Mouse (Mus musculus): ENCODE data around the gene Klrb1f. TPM values are rescaled to one million over a fixed set of nuclear protein-coding genes. Genes with fewer than 3 reads are reported as not detected.
"Not testable (repeated sequence)": the region's sequence is repeated elsewhere in the genome, so short reads cannot be mapped to it uniquely, and the experiment has no call there.

Klrb1f gene
- 0.09 TPM in 1 of 2 replicates, not detected in the other for polyA plus RNA-seq (2012; rRNA removed)

DNA sequence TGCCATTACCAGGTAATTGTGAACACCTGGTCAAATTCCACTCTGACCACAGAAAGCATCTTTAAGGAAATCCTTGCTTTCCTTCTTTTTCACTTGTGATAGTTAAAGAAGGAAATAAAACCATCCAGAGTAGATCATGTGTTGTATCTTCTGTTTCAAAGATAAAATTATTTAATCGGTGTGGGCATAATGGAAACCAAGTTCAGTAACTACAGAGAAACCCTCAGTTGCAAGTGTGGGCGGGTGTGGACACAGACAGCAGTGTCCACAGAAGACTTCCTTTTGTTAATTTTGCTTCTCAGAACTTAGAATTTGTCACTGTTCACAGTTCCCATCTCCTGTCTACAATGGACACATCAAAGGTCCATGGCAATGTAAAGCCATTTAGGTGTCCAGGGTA, at the start of gene Klrb1f:
TSS of gene Klrb1f (plus strand) at position 301 of the 400 bp plus-strand sequence.
- Histone ChIP-seq H3K4me1 (ENCODE audit: control insufficient read depth, insufficient read depth, low read length) (no peaks in the 10 kb centered on the region), H3K4me3 (ENCODE audit: insufficient read depth, low read length) (no peak within 1 kb of the TSS), H3K27ac (ENCODE audit: insufficient read depth, low read length) (no peak within 1 kb of the TSS)
- no peak for TF ChIP-seq CTCF (IDR thresholded peaks at IDR 0.05; ENCODE audit: extremely low read depth, insufficient read depth, low read length)
- no peak for TF ChIP-seq POLR2A (IDR thresholded peaks at IDR 0.05; ENCODE audit: extremely low read depth, insufficient read depth, low read length)

DNA sequence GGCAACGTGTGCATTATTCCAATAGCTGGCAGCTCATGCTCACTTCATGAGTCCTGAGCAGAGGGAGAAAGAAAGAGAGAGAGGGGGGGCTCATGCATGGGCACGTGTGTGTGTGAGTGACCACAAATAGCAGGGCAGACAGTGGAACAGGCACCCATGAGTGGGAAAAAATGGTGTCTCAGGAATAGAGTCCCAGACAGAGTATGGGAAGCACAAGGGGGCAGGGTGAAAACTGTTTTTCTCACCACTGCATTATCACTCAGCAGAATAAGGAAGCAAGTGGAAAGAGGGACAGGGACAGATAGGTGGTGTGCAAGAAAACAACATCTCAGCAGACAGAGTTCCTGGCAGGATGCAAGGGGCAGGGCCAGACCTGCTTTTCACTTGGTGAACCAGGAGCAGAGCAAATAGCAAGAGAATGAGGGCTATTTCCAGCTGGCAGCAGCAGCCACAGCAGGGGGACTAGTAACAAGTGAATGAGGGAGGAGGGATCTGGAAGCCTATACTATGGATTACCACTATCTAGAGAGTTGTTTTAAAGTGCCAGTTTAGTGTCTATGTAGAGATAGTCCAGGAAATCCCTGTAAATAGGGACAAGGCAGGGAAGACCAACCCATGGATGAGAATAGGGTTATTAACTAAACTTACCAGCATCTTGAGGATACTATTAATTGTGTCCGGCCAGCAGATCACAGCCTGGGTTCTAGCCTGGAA, 49.5 kb upstream of the Klrb1f start:
- H3K4me1 ChIP-seq (ENCODE audit: control insufficient read depth, insufficient read depth, low read length): no peaks in the 10 kb centered on the region
- no peak overlapping the region for H3K27ac ChIP-seq (ENCODE audit: insufficient read depth, low read length)
- TF ChIP-seq POLR2A (IDR thresholded peaks at IDR 0.05; ENCODE audit: extremely low read depth, insufficient read depth, low read length) (no peak), CTCF (IDR thresholded peaks at IDR 0.05; ENCODE audit: extremely low read depth, insufficient read depth, low read length) (no peak)
- H3K4me3 ChIP-seq (ENCODE audit: insufficient read depth, low read length): no peak overlapping the region

DNA sequence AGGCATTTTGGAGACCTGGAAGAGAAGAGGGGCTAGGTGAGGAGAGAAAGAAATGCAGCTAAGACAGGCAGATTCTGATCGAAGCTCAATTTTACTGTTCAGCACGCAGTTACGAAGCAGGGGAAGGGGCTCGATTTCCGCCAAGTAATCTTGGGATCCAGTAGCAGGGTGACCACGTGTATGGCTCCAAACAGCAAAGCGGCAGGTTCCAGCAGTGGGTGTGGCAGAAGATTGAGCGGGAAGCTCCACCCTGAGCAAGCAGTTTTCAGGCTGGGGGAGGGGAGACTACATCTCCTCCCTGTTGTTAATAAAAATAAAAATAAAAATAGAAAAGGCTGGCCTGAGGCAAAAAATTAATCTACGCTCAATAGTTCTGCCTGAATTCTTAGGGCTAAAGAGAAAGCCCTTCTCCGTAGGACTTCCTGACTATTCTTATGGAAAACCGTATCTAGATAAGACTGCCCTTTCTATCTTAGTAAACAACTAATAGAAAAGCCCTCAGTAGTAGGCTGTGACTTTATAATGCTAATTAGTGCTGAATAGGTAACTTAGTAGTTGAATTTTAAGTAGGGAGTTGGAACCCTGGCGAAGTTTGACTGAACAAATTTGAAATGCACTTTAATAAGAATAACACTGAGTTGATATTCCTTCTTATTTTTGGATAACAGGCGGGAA, 48.8 kb upstream of the Klrb1f start:
- H3K4me1 ChIP-seq (ENCODE audit: control insufficient read depth, insufficient read depth, low read length): no peaks in the 10 kb centered on the region
- TF ChIP-seq POLR2A (IDR thresholded peaks at IDR 0.05; ENCODE audit: extremely low read depth, insufficient read depth, low read length) (no peak), CTCF (IDR thresholded peaks at IDR 0.05; ENCODE audit: extremely low read depth, insufficient read depth, low read length) (no peak)
- no peak overlapping the region for H3K4me3 ChIP-seq (ENCODE audit: insufficient read depth, low read length)
- H3K27ac ChIP-seq (ENCODE audit: insufficient read depth, low read length): no peak overlapping the region

DNA sequence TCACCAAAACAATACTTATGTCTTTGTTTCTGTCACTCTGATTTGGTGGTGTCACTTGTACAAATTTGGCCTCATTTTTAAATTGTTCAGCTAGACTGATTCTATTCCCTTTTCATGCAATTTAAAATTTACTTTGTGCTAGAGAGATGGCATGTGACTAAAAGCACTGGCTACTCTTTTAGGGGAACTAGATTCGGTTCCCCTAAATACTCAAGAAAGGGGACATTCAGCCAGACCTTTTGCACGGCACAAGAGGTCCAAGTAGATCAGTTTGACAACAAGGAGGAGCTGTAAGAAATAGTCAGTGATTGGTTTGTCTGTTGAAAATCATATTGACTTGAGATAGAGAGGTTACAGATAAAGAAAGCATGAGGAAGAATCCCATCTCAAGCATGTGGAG, 44.3 kb upstream of the Klrb1f start:
- no peaks in the 10 kb centered on the region for H3K4me1 ChIP-seq (ENCODE audit: control insufficient read depth, insufficient read depth, low read length)
- no peak for TF ChIP-seq POLR2A (IDR thresholded peaks at IDR 0.05; ENCODE audit: extremely low read depth, insufficient read depth, low read length)
- TF ChIP-seq CTCF (IDR thresholded peaks at IDR 0.05; ENCODE audit: extremely low read depth, insufficient read depth, low read length): no peak
- H3K27ac ChIP-seq (ENCODE audit: insufficient read depth, low read length): no peak overlapping the region
- H3K4me3 ChIP-seq (ENCODE audit: insufficient read depth, low read length): no peak overlapping the region

DNA sequence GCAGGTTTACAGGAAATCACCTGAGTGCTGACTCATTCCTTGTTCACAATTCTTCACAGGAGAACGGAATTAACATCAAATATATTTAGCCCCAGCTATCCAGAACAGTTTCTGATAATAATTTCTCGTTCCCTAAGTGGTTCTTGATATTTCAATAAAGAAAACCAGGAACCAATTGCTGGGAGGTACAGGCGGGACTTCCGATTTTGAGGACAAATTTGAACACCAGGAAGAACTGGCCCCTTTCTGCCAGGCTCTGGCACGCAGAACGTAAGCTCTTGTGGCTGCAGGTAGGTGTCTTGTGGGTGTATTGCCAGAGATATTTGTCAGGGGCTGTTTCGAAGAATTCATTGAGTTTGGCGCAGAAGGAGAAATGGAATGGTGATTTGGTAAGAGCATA, 37.1 kb upstream of the Klrb1f start:
- no peak overlapping the region for H3K4me3 ChIP-seq (ENCODE audit: insufficient read depth, low read length)
- no peaks in the 10 kb centered on the region for H3K4me1 ChIP-seq (ENCODE audit: control insufficient read depth, insufficient read depth, low read length)
- TF ChIP-seq CTCF (IDR thresholded peaks at IDR 0.05; ENCODE audit: extremely low read depth, insufficient read depth, low read length) (no peak), POLR2A (IDR thresholded peaks at IDR 0.05; ENCODE audit: extremely low read depth, insufficient read depth, low read length) (no peak)
- H3K27ac ChIP-seq (ENCODE audit: insufficient read depth, low read length): no peak overlapping the region

DNA sequence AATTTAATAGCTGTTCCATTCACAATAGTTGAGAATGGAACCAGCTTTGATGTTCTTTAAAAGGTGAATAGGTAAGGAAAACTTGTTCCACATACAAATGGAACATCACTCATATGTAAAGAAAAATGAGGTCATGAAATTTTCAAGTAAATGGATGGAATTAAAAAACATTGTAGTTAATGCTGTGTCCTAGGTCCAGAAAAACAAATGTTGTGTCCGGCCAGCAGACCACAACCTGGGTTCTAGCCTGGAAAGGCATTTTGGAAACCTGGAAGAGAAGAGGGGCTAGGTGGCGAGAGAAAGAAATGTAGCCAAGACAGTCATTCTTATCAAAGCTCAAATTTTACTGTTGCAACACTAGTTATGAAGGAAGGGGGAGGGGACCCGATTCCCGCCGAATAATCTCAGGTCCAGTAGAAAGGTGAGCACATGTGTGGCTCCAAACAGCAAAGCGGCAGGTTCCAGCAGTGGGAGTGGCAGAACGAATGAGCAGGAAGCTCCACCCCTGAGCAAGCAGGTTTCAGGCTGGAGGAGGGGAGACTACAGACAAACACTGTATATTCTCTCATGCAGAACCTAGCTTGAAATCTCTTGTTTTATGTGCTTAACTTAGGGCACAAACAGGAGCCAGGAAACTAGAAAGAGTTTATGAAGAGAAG, 35.7 kb upstream of the Klrb1f start:
- not testable (repeated sequence) for H3K4me3 ChIP-seq (ENCODE audit: insufficient read depth, low read length); H3K27ac ChIP-seq (ENCODE audit: insufficient read depth, low read length); H3K4me1 ChIP-seq (ENCODE audit: control insufficient read depth, insufficient read depth, low read length)

DNA sequence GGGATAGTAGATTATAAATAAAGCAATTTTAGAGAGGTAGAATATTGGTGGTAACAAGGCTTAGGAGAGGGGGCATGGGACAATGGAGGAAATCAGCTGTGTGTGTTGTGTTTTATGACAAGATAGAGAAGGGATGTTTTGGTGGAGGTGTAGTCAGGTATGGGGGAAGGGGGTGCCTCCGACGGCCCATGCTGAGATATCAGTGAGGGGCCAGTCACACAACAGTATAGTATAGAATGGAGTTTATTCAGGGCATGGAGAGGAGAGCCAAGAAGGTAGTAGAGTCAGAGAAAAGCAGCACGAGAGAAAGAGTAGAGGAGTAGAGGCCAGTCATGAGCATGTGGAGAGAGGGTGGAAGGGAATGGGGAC, 35.2 kb upstream of the Klrb1f start:
- Histone ChIP-seq H3K27ac (ENCODE audit: insufficient read depth, low read length) (no peak overlapping the region), H3K4me1 (ENCODE audit: control insufficient read depth, insufficient read depth, low read length) (no peaks in the 10 kb centered on the region), H3K4me3 (ENCODE audit: insufficient read depth, low read length) (no peak overlapping the region)
- TF ChIP-seq CTCF (IDR thresholded peaks at IDR 0.05; ENCODE audit: extremely low read depth, insufficient read depth, low read length) (no peak), POLR2A (IDR thresholded peaks at IDR 0.05; ENCODE audit: extremely low read depth, insufficient read depth, low read length) (no peak)

DNA sequence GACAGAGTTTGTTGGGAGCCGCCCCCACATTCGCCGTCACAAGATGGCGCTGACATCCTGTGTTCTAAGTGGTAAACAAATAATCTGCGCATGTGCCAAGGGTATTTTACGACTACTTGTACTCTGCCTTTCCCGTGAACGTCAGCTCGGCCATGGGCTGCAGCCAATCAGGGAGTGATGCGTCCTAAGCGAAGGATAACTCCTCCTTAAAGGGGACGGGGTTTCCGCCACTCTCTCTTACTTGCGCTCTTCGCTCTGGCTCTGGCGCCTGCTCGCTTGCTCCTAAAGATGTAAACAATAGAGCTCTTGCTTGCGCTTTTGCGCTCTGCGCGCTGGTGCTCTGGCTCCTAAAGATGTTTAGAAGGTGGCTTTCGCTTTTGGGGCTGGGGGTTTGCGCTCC, 33.7 kb upstream of the Klrb1f start:
- not testable (repeated sequence) for H3K27ac ChIP-seq (ENCODE audit: insufficient read depth, low read length); H3K4me3 ChIP-seq (ENCODE audit: insufficient read depth, low read length); H3K4me1 ChIP-seq (ENCODE audit: control insufficient read depth, insufficient read depth, low read length)

DNA sequence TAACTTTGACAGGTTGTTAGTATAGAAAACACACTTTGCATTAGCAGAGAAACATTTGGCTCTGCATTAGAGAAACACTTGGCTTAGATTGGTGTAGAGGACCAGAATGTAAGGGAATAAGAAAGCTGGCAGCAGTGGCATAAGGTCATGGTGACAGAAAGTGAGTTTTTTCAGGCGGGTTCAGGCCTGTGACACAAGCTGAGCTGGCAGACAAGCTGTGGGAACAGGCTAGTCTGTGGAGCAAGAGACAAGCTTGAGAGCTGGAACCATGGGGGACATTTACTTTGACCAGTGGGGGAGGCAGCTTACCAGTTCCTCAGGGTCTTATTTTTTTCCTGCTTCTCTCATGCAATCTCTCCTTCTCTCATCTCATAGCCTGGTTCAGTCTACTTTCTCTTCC, 32.7 kb upstream of the Klrb1f start:
- H3K4me3 ChIP-seq (ENCODE audit: insufficient read depth, low read length): no peak overlapping the region
- no peak for TF ChIP-seq CTCF (IDR thresholded peaks at IDR 0.05; ENCODE audit: extremely low read depth, insufficient read depth, low read length)
- no peak for TF ChIP-seq POLR2A (IDR thresholded peaks at IDR 0.05; ENCODE audit: extremely low read depth, insufficient read depth, low read length)
- H3K4me1 ChIP-seq (ENCODE audit: control insufficient read depth, insufficient read depth, low read length): no peaks in the 10 kb centered on the region
- no peak overlapping the region for H3K27ac ChIP-seq (ENCODE audit: insufficient read depth, low read length)

DNA sequence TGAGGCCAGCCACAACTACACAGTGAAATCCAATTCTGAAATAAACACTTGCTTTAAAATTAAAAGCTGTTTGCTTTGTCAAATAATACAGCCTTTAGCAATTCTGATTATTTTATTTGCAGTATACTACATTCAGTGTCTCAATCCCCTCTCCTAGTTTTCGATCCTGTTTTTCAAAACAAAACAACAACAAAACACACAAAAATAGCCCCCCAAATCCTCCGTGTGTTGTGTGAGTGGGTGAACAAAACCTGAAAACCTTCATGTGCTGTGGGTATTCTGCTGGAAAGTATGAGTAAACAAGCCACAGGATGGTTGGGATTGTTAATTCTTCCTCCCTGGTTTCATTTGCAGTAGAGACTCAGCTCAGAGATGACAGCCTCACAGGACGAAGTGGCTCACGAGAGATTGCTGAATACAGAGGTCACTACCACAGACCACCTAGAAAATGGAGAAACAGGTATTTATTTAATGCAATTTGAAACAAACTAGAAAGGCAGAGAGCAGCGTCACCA, 31.9 kb upstream of the Klrb1f start:
- Histone ChIP-seq H3K4me1 (ENCODE audit: control insufficient read depth, insufficient read depth, low read length) (no peaks in the 10 kb centered on the region), H3K27ac (ENCODE audit: insufficient read depth, low read length) (no peak overlapping the region), H3K4me3 (ENCODE audit: insufficient read depth, low read length) (no peak overlapping the region)
- no peak for TF ChIP-seq CTCF (IDR thresholded peaks at IDR 0.05; ENCODE audit: extremely low read depth, insufficient read depth, low read length)

Measured in cortical plate, adult 2 months (tissue).